Mouse (Mus musculus): Measurements from ENCODE around the gene Krr1. TPM values are rescaled to one million over a fixed set of nuclear protein-coding genes. Genes with fewer than 3 reads are reported as not detected.

Gene Krr1
- 54.6 and 56.5 TPM in 2 replicates for polyA plus RNA-seq (2016; fragmentation: Nextera tagmentation; extraction: Ambion mirVana)

GRCm38 (mm10) chr10:111972542-111973361, at the start of gene Krr1:
Gene Krr1, plus strand, starts transcription at chr10:111972664.
- Histone ChIP-seq H3K27me3 (replicated peaks; ENCODE audit: low read depth, poor library complexity, severe bottlenecking) (no peaks in the 10 kb centered on the region), H3K4me1 (peaks cover 7% of the 10 kb centered on the region), H3K36me3 (replicated peaks) (peaks cover 24% of the 10 kb centered on the region), H3K9me3 (no peaks in the 10 kb centered on the region), H3K4me3 (peak within 1 kb of the TSS; percentile 69), H3K27ac (replicated peaks) (peak within 1 kb of the TSS; percentile 86)
- peak; percentile 96 for DNase-seq (ENCODE audit: low spot score)
- under 1% methylated on average over 51 of the region's 51 CpGs for WGBS

- WGBS, result 79% methylated on average over 4 of the region's 4 CpGs
- peaks cover 27% of the 10 kb centered on the region for H3K4me1 ChIP-seq
- H3K27me3 ChIP-seq (replicated peaks; ENCODE audit: low read depth, poor library complexity, severe bottlenecking), result peaks cover 8% of the 10 kb centered on the region
- DNase-seq (ENCODE audit: low spot score), result no peak
- no peaks in the 10 kb centered on the region for H3K9me3 ChIP-seq
- H3K4me3 ChIP-seq, result no peak overlapping the region
- H3K27ac ChIP-seq (replicated peaks), result no peak overlapping the region
- no peaks in the 10 kb centered on the region for H3K36me3 ChIP-seq (replicated peaks)
Observed at GRCm38 (mm10) chr10:111923503-111924135, 48.8 kb upstream of the Krr1 start.

GRCm38 (mm10) chr10:111924141-111924540, 48.3 kb upstream of the Krr1 start:
- peaks cover 32% of the 10 kb centered on the region for H3K4me1 ChIP-seq
- no peak for DNase-seq (ENCODE audit: low spot score)
- WGBS, result 25% methylated on average over 3 of the region's 3 CpGs

GRCm38 (mm10) chr10:111924716-111925488, 47.6 kb upstream of the Krr1 start:
- 0 out of 2 replicates have a peak overlapping the region, but pooled peaks have one; percentile 22 for H3K4me3 ChIP-seq
- peaks cover 8% of the 10 kb centered on the region for H3K27me3 ChIP-seq (replicated peaks; ENCODE audit: low read depth, poor library complexity, severe bottlenecking)
- H3K36me3 ChIP-seq (replicated peaks), result no peaks in the 10 kb centered on the region
- H3K4me1 ChIP-seq, result peaks cover 33% of the 10 kb centered on the region
- DNase-seq (ENCODE audit: low spot score), result peak; percentile 21
- WGBS, result 29% methylated on average over 12 of the region's 12 CpGs
- peak overlapping the region; percentile 84 for H3K27ac ChIP-seq (replicated peaks)
- no peaks in the 10 kb centered on the region for H3K9me3 ChIP-seq

More at GRCm38 (mm10) chr10:111924141-111924540, 48.3 kb upstream of the Krr1 start:
- peaks cover 8% of the 10 kb centered on the region for H3K27me3 ChIP-seq (replicated peaks; ENCODE audit: low read depth, poor library complexity, severe bottlenecking)
- H3K9me3 ChIP-seq, result no peaks in the 10 kb centered on the region
- peak overlapping the region; percentile 84 for H3K27ac ChIP-seq (replicated peaks)
- H3K36me3 ChIP-seq (replicated peaks), result no peaks in the 10 kb centered on the region
- H3K4me3 ChIP-seq, result no peak overlapping the region

- H3K4me1 ChIP-seq, result peaks cover 33% of the 10 kb centered on the region
- no peaks in the 10 kb centered on the region for H3K9me3 ChIP-seq
- 2% methylated on average over 10 of the region's 10 CpGs for WGBS
- peaks cover 8% of the 10 kb centered on the region for H3K27me3 ChIP-seq (replicated peaks; ENCODE audit: low read depth, poor library complexity, severe bottlenecking)
- H3K36me3 ChIP-seq (replicated peaks), result no peaks in the 10 kb centered on the region
- peak; percentile 92 for DNase-seq (ENCODE audit: low spot score)
- peak overlapping the region; percentile 84 for H3K27ac ChIP-seq (replicated peaks)
- 0 out of 2 replicates have a peak overlapping the region, but pooled peaks have one; percentile 22 for H3K4me3 ChIP-seq
Observed at GRCm38 (mm10) chr10:111925489-111925860, 47.0 kb upstream of the Krr1 start.

GRCm38 (mm10) chr10:111932621-111933345, 39.7 kb upstream of the Krr1 start:
- H3K4me1 ChIP-seq, result peaks cover 28% of the 10 kb centered on the region
- WGBS, result 37% methylated on average over 11 of the region's 11 CpGs
- DNase-seq (ENCODE audit: low spot score), result peak; percentile 17

GRCm38 (mm10) chr10:111935207-111935606, 37.3 kb upstream of the Krr1 start:
- 88% methylated on average over 2 of the region's 2 CpGs for WGBS
- Histone ChIP-seq H3K4me3 (no peak overlapping the region), H3K9me3 (no peaks in the 10 kb centered on the region), H3K27ac (replicated peaks) (no peak overlapping the region), H3K36me3 (replicated peaks) (no peaks in the 10 kb centered on the region), H3K27me3 (replicated peaks; ENCODE audit: low read depth, poor library complexity, severe bottlenecking) (no peaks in the 10 kb centered on the region), H3K4me1 (peaks cover 19% of the 10 kb centered on the region)
- no peak for DNase-seq (ENCODE audit: low spot score)

More at GRCm38 (mm10) chr10:111932621-111933345, 39.7 kb upstream of the Krr1 start:
- Histone ChIP-seq H3K27me3 (replicated peaks; ENCODE audit: low read depth, poor library complexity, severe bottlenecking) (no peaks in the 10 kb centered on the region), H3K9me3 (no peaks in the 10 kb centered on the region), H3K4me3 (no peak overlapping the region), H3K36me3 (replicated peaks) (no peaks in the 10 kb centered on the region), H3K27ac (replicated peaks) (no peak overlapping the region)

- WGBS, result 84% methylated on average over 4 of the region's 4 CpGs
- Histone ChIP-seq H3K27ac (replicated peaks) (no peak overlapping the region), H3K9me3 (no peaks in the 10 kb centered on the region), H3K36me3 (replicated peaks) (no peaks in the 10 kb centered on the region), H3K27me3 (replicated peaks; ENCODE audit: low read depth, poor library complexity, severe bottlenecking) (no peaks in the 10 kb centered on the region), H3K4me3 (no peak overlapping the region), H3K4me1 (peaks cover 19% of the 10 kb centered on the region)
- DNase-seq (ENCODE audit: low spot score), result no peak
Observed at GRCm38 (mm10) chr10:111936021-111936420, 36.4 kb upstream of the Krr1 start.

- H3K4me1 ChIP-seq, result peaks cover 19% of the 10 kb centered on the region
- no peak overlapping the region for H3K4me3 ChIP-seq
- H3K27me3 ChIP-seq (replicated peaks; ENCODE audit: low read depth, poor library complexity, severe bottlenecking), result no peaks in the 10 kb centered on the region
- WGBS, result 70% methylated on average over 13 of the region's 13 CpGs
- no peaks in the 10 kb centered on the region for H3K9me3 ChIP-seq
- DNase-seq (ENCODE audit: low spot score), result no peak
- no peak overlapping the region for H3K27ac ChIP-seq (replicated peaks)
- no peaks in the 10 kb centered on the region for H3K36me3 ChIP-seq (replicated peaks)
Observed at GRCm38 (mm10) chr10:111936491-111937145, 35.8 kb upstream of the Krr1 start.

- no peaks in the 10 kb centered on the region for H3K9me3 ChIP-seq
- no peaks in the 10 kb centered on the region for H3K27me3 ChIP-seq (replicated peaks; ENCODE audit: low read depth, poor library complexity, severe bottlenecking)
- WGBS, result 80% methylated on average over 5 of the region's 5 CpGs
- no peak for DNase-seq (ENCODE audit: low spot score)
- peaks cover 19% of the 10 kb centered on the region for H3K4me1 ChIP-seq
- H3K27ac ChIP-seq (replicated peaks), result no peak overlapping the region
- no peak overlapping the region for H3K4me3 ChIP-seq
- no peaks in the 10 kb centered on the region for H3K36me3 ChIP-seq (replicated peaks)
Observed at GRCm38 (mm10) chr10:111937146-111937534, 35.3 kb upstream of the Krr1 start.

GRCm38 (mm10) chr10:111943026-111943425, 29.4 kb upstream of the Krr1 start:
- Histone ChIP-seq H3K36me3 (replicated peaks) (no peaks in the 10 kb centered on the region), H3K27me3 (replicated peaks; ENCODE audit: low read depth, poor library complexity, severe bottlenecking) (no peaks in the 10 kb centered on the region), H3K27ac (replicated peaks) (no peak overlapping the region), H3K4me1 (no peaks in the 10 kb centered on the region), H3K9me3 (no peaks in the 10 kb centered on the region), H3K4me3 (no peak overlapping the region)
- DNase-seq (ENCODE audit: low spot score), result no peak
- WGBS, result 88% methylated on average over 7 of the region's 7 CpGs
